Mouse (Mus musculus): Measurements from ENCODE around the gene Lypla2.

The Lypla2 gene

GRCm38 (mm10) chr4:135918635-135919279, 53.7 kb downstream of the Lypla2 start:
- no peak for DNase-seq

Measured in kidney, postnatal 25 days (tissue).